Mouse (Mus musculus): ENCODE results near the gene Ms4a6b. TPM values are rescaled to one million over a fixed set of nuclear protein-coding genes. Genes with fewer than 3 reads are reported as not detected.
"Not testable (repeated sequence)": the region's sequence is repeated elsewhere in the genome, so short reads cannot be mapped to it uniquely, and the experiment has no call there.

The Ms4a6b gene
- total RNA-seq (2017), result 127 to 138 TPM (median 132 TPM) in 3 replicates

- ATAC-seq (replicated peaks; ENCODE audit: insufficient number of reproducible peaks, low FRiP score, low TSS enrichment, poor library complexity, severe bottlenecking), result no peak
Observed at GRCm38 (mm10) chr19:11516246-11516645, at the start of gene Ms4a6b. TSS of gene Ms4a6b (plus strand) at chr19:11516512.

- not testable (repeated sequence) for ATAC-seq (replicated peaks; ENCODE audit: insufficient number of reproducible peaks, low FRiP score, low TSS enrichment, poor library complexity, severe bottlenecking)
Observed at GRCm38 (mm10) chr19:11468361-11468760, 48.0 kb upstream of the Ms4a6b start.

- ATAC-seq (replicated peaks; ENCODE audit: insufficient number of reproducible peaks, low FRiP score, low TSS enrichment, poor library complexity, severe bottlenecking), result peak; percentile 83
Observed at GRCm38 (mm10) chr19:11469215-11469614, 47.1 kb upstream of the Ms4a6b start, which contains the start of gene Ms4a6c. TSS of gene Ms4a6c (plus strand) at chr19:11469366.

- no peak for ATAC-seq (replicated peaks; ENCODE audit: insufficient number of reproducible peaks, low FRiP score, low TSS enrichment, poor library complexity, severe bottlenecking)
Observed at GRCm38 (mm10) chr19:11479714-11480113, 36.6 kb upstream of the Ms4a6b start.

- no peak for ATAC-seq (replicated peaks; ENCODE audit: insufficient number of reproducible peaks, low FRiP score, low TSS enrichment, poor library complexity, severe bottlenecking)
Observed at GRCm38 (mm10) chr19:11482684-11483083, 33.6 kb upstream of the Ms4a6b start.

- ATAC-seq (replicated peaks; ENCODE audit: insufficient number of reproducible peaks, low FRiP score, low TSS enrichment, poor library complexity, severe bottlenecking), result no peak
Observed at GRCm38 (mm10) chr19:11483941-11484340, 32.4 kb upstream of the Ms4a6b start.

- ATAC-seq (replicated peaks; ENCODE audit: insufficient number of reproducible peaks, low FRiP score, low TSS enrichment, poor library complexity, severe bottlenecking), result no peak
Observed at GRCm38 (mm10) chr19:11484388-11484787, 31.9 kb upstream of the Ms4a6b start.

GRCm38 (mm10) chr19:11485266-11485665, 31.0 kb upstream of the Ms4a6b start:
- peak; percentile 84 for ATAC-seq (replicated peaks; ENCODE audit: insufficient number of reproducible peaks, low FRiP score, low TSS enrichment, poor library complexity, severe bottlenecking)

- ATAC-seq (replicated peaks; ENCODE audit: insufficient number of reproducible peaks, low FRiP score, low TSS enrichment, poor library complexity, severe bottlenecking), result no peak
Observed at GRCm38 (mm10) chr19:11485746-11486145, 30.6 kb upstream of the Ms4a6b start, which contains the start of gene Gm8369. TSS of gene Gm8369 (plus strand) at chr19:11485938.

- no peak for ATAC-seq (replicated peaks; ENCODE audit: insufficient number of reproducible peaks, low FRiP score, low TSS enrichment, poor library complexity, severe bottlenecking)
Observed at GRCm38 (mm10) chr19:11486599-11486998, 29.7 kb upstream of the Ms4a6b start.

GRCm38 (mm10) chr19:11491406-11492189, 24.7 kb upstream of the Ms4a6b start:
- no peak for ATAC-seq (replicated peaks; ENCODE audit: insufficient number of reproducible peaks, low FRiP score, low TSS enrichment, poor library complexity, severe bottlenecking)

GRCm38 (mm10) chr19:11492671-11493070, 23.6 kb upstream of the Ms4a6b start:
- ATAC-seq (replicated peaks; ENCODE audit: insufficient number of reproducible peaks, low FRiP score, low TSS enrichment, poor library complexity, severe bottlenecking), result no peak

- peak; percentile 82 for ATAC-seq (replicated peaks; ENCODE audit: insufficient number of reproducible peaks, low FRiP score, low TSS enrichment, poor library complexity, severe bottlenecking)
Observed at GRCm38 (mm10) chr19:11494519-11494918, 21.8 kb upstream of the Ms4a6b start.

GRCm38 (mm10) chr19:11496361-11496760, 20.0 kb upstream of the Ms4a6b start:
- no peak for ATAC-seq (replicated peaks; ENCODE audit: insufficient number of reproducible peaks, low FRiP score, low TSS enrichment, poor library complexity, severe bottlenecking)

- peak; percentile 45; the same call in 1 of the 2 replicates for ATAC-seq (replicated peaks; ENCODE audit: insufficient number of reproducible peaks, low FRiP score, low TSS enrichment, poor library complexity, severe bottlenecking)
Observed at GRCm38 (mm10) chr19:11497300-11497699, 19.0 kb upstream of the Ms4a6b start.

GRCm38 (mm10) chr19:11500796-11501195, 15.5 kb upstream of the Ms4a6b start:
- ATAC-seq (replicated peaks; ENCODE audit: insufficient number of reproducible peaks, low FRiP score, low TSS enrichment, poor library complexity, severe bottlenecking), result no peak

GRCm38 (mm10) chr19:11501326-11501725, 15.0 kb upstream of the Ms4a6b start:
- ATAC-seq (replicated peaks; ENCODE audit: insufficient number of reproducible peaks, low FRiP score, low TSS enrichment, poor library complexity, severe bottlenecking), result no peak

GRCm38 (mm10) chr19:11504857-11505256, 11.5 kb upstream of the Ms4a6b start:
- no peak for ATAC-seq (replicated peaks; ENCODE audit: insufficient number of reproducible peaks, low FRiP score, low TSS enrichment, poor library complexity, severe bottlenecking)

- ATAC-seq (replicated peaks; ENCODE audit: insufficient number of reproducible peaks, low FRiP score, low TSS enrichment, poor library complexity, severe bottlenecking), result peak; percentile 64
Observed at GRCm38 (mm10) chr19:11513458-11513857, 2.9 kb upstream of the Ms4a6b start.

- ATAC-seq (replicated peaks; ENCODE audit: insufficient number of reproducible peaks, low FRiP score, low TSS enrichment, poor library complexity, severe bottlenecking), result no peak
Observed at GRCm38 (mm10) chr19:11516845-11517244, 533 bp downstream of the Ms4a6b start.

Measured in monocyte, adult 5-6 weeks (primary cell).